ENCODE assay signal across 36 mouse cellular contexts in genomic region chr13:23483153-23483552, GRCm38 (mm10). TPM values are rescaled to one million over a fixed set of nuclear protein-coding genes. Genes with fewer than 3 reads are reported as not detected.
"Had no signal": no experiment of that assay in that cellular context is flagged by ENCODE, and none has a peak within 500 bp of the region (broad histone marks: within the 10 kb centered on the region; RNA-seq: fewer than 3 reads in every experiment).

No protein-coding gene starts in this region.

- H3K4me3 ChIP-seq: heart, adult 2 months; heart, embryonic 13.5 days; heart, embryonic 15.5 days; hindbrain, embryonic 10.5 days; hindbrain, embryonic 12.5 days; intestine, embryonic 15.5 days; limb, embryonic 13.5 days; limb, embryonic 15.5 days; liver, embryonic 12.5 days had no signal

- H3K36me3 ChIP-seq: heart, embryonic 13.5 days; heart, embryonic 15.5 days; hindbrain, embryonic 10.5 days; hindbrain, embryonic 12.5 days; intestine, embryonic 15.5 days; limb, embryonic 13.5 days; limb, embryonic 15.5 days; liver, embryonic 12.5 days had no signal

- H3K27me3 ChIP-seq: heart, embryonic 15.5 days; intestine, embryonic 15.5 days; limb, embryonic 13.5 days; limb, embryonic 15.5 days had no signal

- H3K27ac ChIP-seq: heart, adult 2 months; heart, embryonic 13.5 days; heart, embryonic 15.5 days; hindbrain, embryonic 10.5 days; hindbrain, embryonic 12.5 days; hindbrain, embryonic 14.5 days; intestine, embryonic 15.5 days; limb, embryonic 13.5 days; limb, embryonic 15.5 days; liver, embryonic 12.5 days had no signal

- H3K9me3 ChIP-seq: heart, embryonic 13.5 days; heart, embryonic 15.5 days; hindbrain, embryonic 10.5 days; hindbrain, embryonic 12.5 days; intestine, embryonic 15.5 days; limb, embryonic 13.5 days; limb, embryonic 15.5 days; liver, embryonic 12.5 days had no signal

- H3K4me2 ChIP-seq: heart, embryonic 11.5 days; heart, embryonic 13.5 days; heart, embryonic 15.5 days; hindbrain, embryonic 12.5 days; hindbrain, embryonic 14.5 days; intestine, embryonic 15.5 days; limb, embryonic 13.5 days; limb, embryonic 15.5 days; liver, embryonic 12.5 days had no signal

- H3K9ac ChIP-seq: heart, embryonic 13.5 days; heart, embryonic 15.5 days; hindbrain, embryonic 12.5 days; hindbrain, embryonic 14.5 days; intestine, embryonic 15.5 days; limb, embryonic 13.5 days; limb, embryonic 15.5 days; liver, embryonic 12.5 days had no signal

- DNase-seq: gastrocnemius, postnatal 14 days; gastrocnemius, postnatal 36 days; heart, adult 2 months; heart, postnatal 4 days; kidney, adult 18-20 months; kidney, adult 8-10 months; kidney, postnatal 10 days; kidney, postnatal 36 days; layer of hippocampus, adult 9-11 months; layer of hippocampus, postnatal 36 days; left cerebral cortex, postnatal 4 days had no signal

- H3K4me1 ChIP-seq: intestine, embryonic 15.5 days; limb, embryonic 15.5 days had no signal

- ATAC-seq: hindbrain, embryonic 16.5 days; inflammation-experienced regulatory T-cells, adult 6 months; intestine, embryonic 15.5 days; intestine, postnatal 0 days; liver, embryonic 12.5 days had no signal

RNA-seq across cellular contexts. Expression of gene Btn2a2, which starts 5.5 kb away (rescaled TPM):
- total RNA-seq: gastrocnemius, adult 18-20 months; gastrocnemius, adult 8-10 months; gastrocnemius, postnatal 14 days; gastrocnemius, postnatal 36 days; heart, adult 2 months; heart, postnatal 25 days; heart, postnatal 4 days; left cerebral cortex, postnatal 4 days; liver, adult 2 months had no signal
- polyA plus RNA-seq: gonadal fat pad, adult 2 months; heart, adult 2 months; inflammation-experienced regulatory T-cells, adult 6 months; intestine, postnatal 0 days; liver, adult 2 months; liver, embryonic 12.5 days had no signal

RNA-seq across cellular contexts. Expression of gene Btn1a1, which starts 17.5 kb away (rescaled TPM):
- total RNA-seq: gastrocnemius, adult 18-20 months; gastrocnemius, adult 8-10 months; gastrocnemius, postnatal 14 days; gastrocnemius, postnatal 36 days; heart, adult 2 months; heart, postnatal 25 days; layer of hippocampus, adult 18-20 months; layer of hippocampus, adult 8-10 months; layer of hippocampus, postnatal 14 days; layer of hippocampus, postnatal 36 days; left cerebral cortex, adult 18-20 months; left cerebral cortex, postnatal 10 days; left cerebral cortex, postnatal 25 days; left cerebral cortex, postnatal 4 days; liver, adult 2 months had no signal
- polyA plus RNA-seq: heart, adult 2 months; hindbrain, embryonic 12.5 days; inflammation-experienced regulatory T-cells, adult 6 months; intestine, postnatal 0 days; limb, embryonic 11.5 days; liver, adult 2 months had no signal

RNA-seq across cellular contexts. Expression of gene Hist1h2af, which starts 50.6 kb away (rescaled TPM):
- polyA plus RNA-seq: hindbrain, embryonic 16.5 days; inflammation-experienced regulatory T-cells, adult 6 months; intestine, embryonic 15.5 days had no signal

RNA-seq across cellular contexts. Expression of gene Hist1h3g, which starts 52.1 kb away (rescaled TPM):
- polyA plus RNA-seq: hindbrain, embryonic 14.5 days; hindbrain, embryonic 16.5 days had no signal
